Mouse (Mus musculus): ENCODE results near the gene Prkacb.

The Prkacb gene

GRCm38 (mm10) chr3:146718251-146718650 lies 94.5 kb downstream of the Prkacb start:
- DNase-seq, result no peak

- DNase-seq, result peak in 1 of 2 experiments; percentile 15
Observed at GRCm38 (mm10) chr3:146712305-146712704, 100.5 kb downstream of the Prkacb start.

- peak; percentile 29 to 33 for DNase-seq
Observed at GRCm38 (mm10) chr3:146711559-146711958, 101.2 kb downstream of the Prkacb start.

- no peak for DNase-seq
Observed at GRCm38 (mm10) chr3:146711084-146711483, 101.7 kb downstream of the Prkacb start.

GRCm38 (mm10) chr3:146709086-146709485 lies 103.7 kb downstream of the Prkacb start:
- no peak for DNase-seq

- DNase-seq, result no peak
Observed at GRCm38 (mm10) chr3:146708381-146708780, 104.4 kb downstream of the Prkacb start.

GRCm38 (mm10) chr3:146704099-146704498 lies 108.7 kb downstream of the Prkacb start:
- DNase-seq, result no peak

- no peak for DNase-seq
Observed at GRCm38 (mm10) chr3:146700051-146700450, 112.7 kb downstream of the Prkacb start.

GRCm38 (mm10) chr3:146698982-146699381 lies 113.8 kb downstream of the Prkacb start:
- no peak for DNase-seq

- no peak for DNase-seq
Observed at GRCm38 (mm10) chr3:146692547-146692946, 120.2 kb downstream of the Prkacb start.

- DNase-seq, result no peak
Observed at GRCm38 (mm10) chr3:146687121-146687725, 125.6 kb downstream of the Prkacb start.

- no peak for DNase-seq
Observed at GRCm38 (mm10) chr3:146686428-146686827, 126.4 kb downstream of the Prkacb start.

GRCm38 (mm10) chr3:146684811-146685675 lies 127.7 kb downstream of the Prkacb start, which contains the start of gene Samd13:
Samd13 (minus strand) TSS chr3:146685592.
- DNase-seq, result peak; percentile 83 to 89

GRCm38 (mm10) chr3:146683095-146683494 lies 129.7 kb downstream of the Prkacb start:
- no peak for DNase-seq

- peak; percentile 64 to 72 for DNase-seq
Observed at GRCm38 (mm10) chr3:146682140-146682651, 130.6 kb downstream of the Prkacb start.

- DNase-seq, result no peak
Observed at GRCm38 (mm10) chr3:146681696-146682095, 131.1 kb downstream of the Prkacb start.

- DNase-seq, result no peak
Observed at GRCm38 (mm10) chr3:146680625-146681024, 132.2 kb downstream of the Prkacb start.

GRCm38 (mm10) chr3:146679646-146680045 lies 133.1 kb downstream of the Prkacb start:
- no peak for DNase-seq
